Mouse (Mus musculus): Measurements from ENCODE around the gene Thsd7a. TPM values are rescaled to one million over a fixed set of nuclear protein-coding genes. Genes with fewer than 3 reads are reported as not detected.

Gene Thsd7a
- polyA plus RNA-seq, 1 experiment: 0.02 TPM

DNA sequence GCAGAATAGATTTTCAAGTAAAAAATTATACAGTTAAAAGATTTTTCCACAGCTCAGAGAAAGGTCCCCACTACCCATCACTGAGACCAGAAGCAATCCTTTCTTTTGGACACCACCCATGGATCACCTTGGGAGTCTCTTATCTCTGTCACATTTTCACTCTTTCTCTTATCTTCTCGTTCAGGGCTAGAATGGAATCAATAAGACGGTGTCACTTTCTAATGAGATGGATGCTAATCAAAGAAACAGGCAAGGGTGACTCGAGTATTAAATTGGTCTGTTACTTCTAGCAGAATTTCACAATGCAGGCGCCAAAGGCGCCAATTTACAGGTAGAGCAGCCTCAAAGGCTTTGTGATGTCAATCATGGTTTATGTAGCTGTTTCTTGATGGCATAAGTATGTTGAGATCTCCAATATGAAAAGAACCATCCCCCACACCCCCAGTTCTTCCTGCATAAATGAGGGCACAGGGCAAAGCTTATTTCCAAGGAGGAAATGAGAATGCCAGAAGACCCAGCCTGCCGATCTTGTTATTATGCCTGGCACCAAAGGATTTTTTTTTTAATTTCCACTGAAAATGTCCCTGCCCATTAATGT lies 173.5 kb downstream of the Thsd7a start:
- H3K4me3 ChIP-seq (replicated peaks): no peak overlapping the region
- TF ChIP-seq FLI1 (IDR thresholded peaks at IDR 0.05; ENCODE audit: low read length): no peak
- no peak for TF ChIP-seq GATA1 (IDR thresholded peaks at IDR 0.05; ENCODE audit: borderline replicate concordance, low read length)
- H3K9me3 ChIP-seq: no peaks in the 10 kb centered on the region

GRCm38 (mm10) chr6:12572202-12572601 lies 177.0 kb downstream of the Thsd7a start:
- no peaks in the 10 kb centered on the region for H3K27me3 ChIP-seq (replicated peaks)
- TF ChIP-seq GATA1 (IDR thresholded peaks at IDR 0.05; ENCODE audit: borderline replicate concordance, low read length) (no peak), FLI1 (IDR thresholded peaks at IDR 0.05; ENCODE audit: low read length) (no peak)

More for the DNA sequence above, 173.5 kb downstream of the Thsd7a start:
- no peaks in the 10 kb centered on the region for H3K27me3 ChIP-seq (replicated peaks)
- no peaks in the 10 kb centered on the region for H3K36me3 ChIP-seq (replicated peaks; ENCODE audit: low read length)
- H3K4me1 ChIP-seq: no peaks in the 10 kb centered on the region

DNA sequence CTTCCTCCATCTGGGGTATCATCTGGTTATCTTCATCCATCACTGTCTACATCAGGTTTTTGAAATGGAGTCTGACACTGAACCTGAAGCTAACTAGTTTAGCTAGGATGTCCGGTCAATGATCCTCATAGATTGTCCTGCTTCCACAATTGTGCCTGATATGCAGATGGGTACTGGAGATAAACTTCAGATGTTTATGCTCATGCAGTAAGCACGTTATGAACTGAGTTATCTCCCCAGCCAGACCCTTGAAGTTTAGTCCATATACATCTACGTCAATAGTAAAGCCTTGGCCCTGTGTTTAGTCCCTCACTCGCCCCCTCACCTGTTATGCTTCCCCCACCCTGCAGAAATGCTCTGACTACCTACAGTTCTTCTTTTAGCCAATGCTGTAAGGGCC lies 184.1 kb downstream of the Thsd7a start:
- no peaks in the 10 kb centered on the region for H3K27me3 ChIP-seq (replicated peaks)
- H3K4me3 ChIP-seq (replicated peaks): no peak overlapping the region
- no peaks in the 10 kb centered on the region for H3K9me3 ChIP-seq
- TF ChIP-seq FLI1 (IDR thresholded peaks at IDR 0.05; ENCODE audit: low read length): no peak
- no peak for TF ChIP-seq GATA1 (IDR thresholded peaks at IDR 0.05; ENCODE audit: borderline replicate concordance, low read length)
- H3K36me3 ChIP-seq (replicated peaks; ENCODE audit: low read length): no peaks in the 10 kb centered on the region
- H3K4me1 ChIP-seq: no peaks in the 10 kb centered on the region

More at GRCm38 (mm10) chr6:12572202-12572601, 177.0 kb downstream of the Thsd7a start:
- H3K4me3 ChIP-seq (replicated peaks): no peak overlapping the region
- H3K4me1 ChIP-seq: no peaks in the 10 kb centered on the region
- H3K36me3 ChIP-seq (replicated peaks; ENCODE audit: low read length): no peaks in the 10 kb centered on the region
- no peaks in the 10 kb centered on the region for H3K9me3 ChIP-seq

- no peaks in the 10 kb centered on the region for H3K9me3 ChIP-seq
- no peaks in the 10 kb centered on the region for H3K36me3 ChIP-seq (replicated peaks; ENCODE audit: low read length)
- no peak overlapping the region for H3K4me3 ChIP-seq (replicated peaks)
- no peaks in the 10 kb centered on the region for H3K27me3 ChIP-seq (replicated peaks)
- TF ChIP-seq GATA1 (IDR thresholded peaks at IDR 0.05; ENCODE audit: borderline replicate concordance, low read length): no peak
- no peak for TF ChIP-seq FLI1 (IDR thresholded peaks at IDR 0.05; ENCODE audit: low read length)
- no peaks in the 10 kb centered on the region for H3K4me1 ChIP-seq
Observed at GRCm38 (mm10) chr6:12562336-12562735, 186.9 kb downstream of the Thsd7a start.

DNA sequence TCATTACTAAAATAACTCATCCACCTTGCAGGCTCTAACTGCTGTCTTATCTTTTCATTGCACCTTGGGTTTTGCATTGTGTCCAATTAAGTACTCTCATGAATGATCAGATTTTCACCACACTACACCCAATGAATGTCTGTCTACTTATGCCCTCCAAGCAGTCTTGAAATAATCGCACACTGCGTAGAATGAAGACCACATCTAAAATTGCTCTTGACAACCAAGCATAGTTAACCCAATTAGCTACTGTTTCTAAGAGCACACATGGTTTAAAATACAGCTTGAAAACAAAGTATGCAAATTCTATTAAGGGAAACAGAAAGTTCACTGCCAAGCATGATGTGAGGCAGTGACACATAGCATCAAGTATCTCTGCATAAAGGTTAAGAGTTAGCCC lies 188.7 kb downstream of the Thsd7a start:
- H3K4me1 ChIP-seq: no peaks in the 10 kb centered on the region
- H3K4me3 ChIP-seq (replicated peaks): no peak overlapping the region
- no peaks in the 10 kb centered on the region for H3K27me3 ChIP-seq (replicated peaks)
- H3K9me3 ChIP-seq: peaks cover 2% of the 10 kb centered on the region
- H3K36me3 ChIP-seq (replicated peaks; ENCODE audit: low read length): no peaks in the 10 kb centered on the region
- TF ChIP-seq FLI1 (IDR thresholded peaks at IDR 0.05; ENCODE audit: low read length): no peak
- TF ChIP-seq GATA1 (IDR thresholded peaks at IDR 0.05; ENCODE audit: borderline replicate concordance, low read length): no peak

GRCm38 (mm10) chr6:12555114-12556099 lies 193.8 kb downstream of the Thsd7a start:
- Histone ChIP-seq H3K36me3 (replicated peaks; ENCODE audit: low read length) (no peaks in the 10 kb centered on the region), H3K27me3 (replicated peaks) (no peaks in the 10 kb centered on the region), H3K9me3 (peaks cover 12% of the 10 kb centered on the region), H3K4me3 (replicated peaks) (peak overlapping the region; percentile 24), H3K4me1 (no peaks in the 10 kb centered on the region)
- TF ChIP-seq GATA1 (IDR thresholded peaks at IDR 0.05; ENCODE audit: borderline replicate concordance, low read length) (no peak), FLI1 (IDR thresholded peaks at IDR 0.05; ENCODE audit: low read length) (no peak)

- no peak for TF ChIP-seq GATA1 (IDR thresholded peaks at IDR 0.05; ENCODE audit: borderline replicate concordance, low read length)
- no peak for TF ChIP-seq FLI1 (IDR thresholded peaks at IDR 0.05; ENCODE audit: low read length)
- Histone ChIP-seq H3K4me1 (no peaks in the 10 kb centered on the region), H3K27me3 (replicated peaks) (no peaks in the 10 kb centered on the region), H3K4me3 (replicated peaks) (no peak overlapping the region), H3K36me3 (replicated peaks; ENCODE audit: low read length) (no peaks in the 10 kb centered on the region), H3K9me3 (peaks cover 12% of the 10 kb centered on the region)
Observed at GRCm38 (mm10) chr6:12551176-12551575, 198.0 kb downstream of the Thsd7a start.

DNA sequence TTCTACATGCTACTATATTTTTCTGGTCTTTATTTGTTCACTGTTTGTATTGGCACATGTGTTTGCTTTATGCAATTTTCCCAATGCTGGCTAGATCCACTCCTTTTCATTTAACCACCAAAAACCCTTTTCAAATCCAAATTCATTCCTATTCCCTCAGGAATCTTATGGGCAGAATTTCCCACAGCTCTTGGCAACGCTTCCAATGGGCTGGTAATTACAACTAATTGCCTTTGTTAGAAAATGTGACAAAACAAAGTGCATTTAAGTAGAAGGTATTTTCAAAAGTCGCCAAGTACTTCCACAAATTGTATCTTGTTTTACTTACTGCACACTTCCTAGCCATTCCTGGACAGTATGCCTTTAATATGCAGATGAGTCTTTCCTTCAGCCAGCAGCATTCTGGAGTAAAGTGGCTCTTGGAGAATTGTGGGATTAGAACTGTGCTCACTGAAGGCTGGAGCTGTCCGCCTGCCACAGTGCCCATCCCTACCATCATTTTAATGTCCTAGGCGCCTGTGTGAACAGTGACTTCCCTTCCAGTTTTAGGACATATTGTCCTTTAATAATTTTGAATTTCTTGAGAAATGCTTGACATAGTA lies 199.1 kb downstream of the Thsd7a start:
- no peaks in the 10 kb centered on the region for H3K27me3 ChIP-seq (replicated peaks)
- peaks cover 7% of the 10 kb centered on the region for H3K9me3 ChIP-seq
- no peaks in the 10 kb centered on the region for H3K36me3 ChIP-seq (replicated peaks; ENCODE audit: low read length)
- H3K4me3 ChIP-seq (replicated peaks): no peak overlapping the region
- H3K4me1 ChIP-seq: no peaks in the 10 kb centered on the region
- TF ChIP-seq FLI1 (IDR thresholded peaks at IDR 0.05; ENCODE audit: low read length) (no peak), GATA1 (IDR thresholded peaks at IDR 0.05; ENCODE audit: borderline replicate concordance, low read length) (no peak)

GRCm38 (mm10) chr6:12544096-12544495 lies 205.1 kb downstream of the Thsd7a start:
- Histone ChIP-seq H3K9me3 (no peaks in the 10 kb centered on the region), H3K36me3 (replicated peaks; ENCODE audit: low read length) (no peaks in the 10 kb centered on the region), H3K27me3 (replicated peaks) (no peaks in the 10 kb centered on the region), H3K4me1 (no peaks in the 10 kb centered on the region), H3K4me3 (replicated peaks) (no peak overlapping the region)
- TF ChIP-seq GATA1 (IDR thresholded peaks at IDR 0.05; ENCODE audit: borderline replicate concordance, low read length) (no peak), FLI1 (IDR thresholded peaks at IDR 0.05; ENCODE audit: low read length) (no peak)

Data from megakaryocyte, embryonic 14.5 days (primary cell).